Mouse (Mus musculus): Measurements from ENCODE around the gene Ank3. TPM values are rescaled to one million over a fixed set of nuclear protein-coding genes. Genes with fewer than 3 reads are reported as not detected.

The Ank3 gene
- polyA plus RNA-seq, 1 experiment from 2014 or later: 24.7 TPM

DNA sequence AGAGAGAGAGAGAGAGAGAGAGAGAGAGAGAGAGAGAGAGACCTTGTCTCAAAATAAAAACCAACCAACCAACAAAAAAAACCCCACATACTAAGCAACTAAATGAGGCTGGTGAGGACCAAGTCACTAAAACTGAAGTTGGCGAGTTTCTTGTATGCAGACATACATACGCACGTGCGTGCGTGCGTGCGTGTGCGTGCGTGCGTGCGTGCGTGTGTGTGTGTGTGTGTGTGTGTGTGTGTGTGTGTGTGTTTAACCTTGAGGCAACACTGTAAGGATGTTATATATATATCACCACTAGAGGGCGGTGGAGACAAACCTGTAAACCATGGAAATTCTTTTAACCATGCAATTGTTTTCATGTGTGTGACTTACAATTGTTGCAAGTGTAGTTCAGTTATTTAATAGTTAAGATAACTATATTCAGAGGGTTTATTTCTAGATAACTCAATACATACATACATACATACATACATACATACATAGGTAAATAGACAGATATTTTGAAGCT, 31.6 kb upstream of the Ank3 start:
- Histone ChIP-seq H3K4me1 (replicated peaks; ENCODE audit: control insufficient read depth, insufficient read depth, low read length) (no peaks in the 10 kb centered on the region), H3K27ac (ENCODE audit: low read depth) (no peak overlapping the region), H3K27me3 (replicated peaks; ENCODE audit: control insufficient read depth, insufficient read depth, low read length) (no peaks in the 10 kb centered on the region), H3K4me2 (ENCODE audit: low read length) (no peak overlapping the region), H3K4me3 (ENCODE audit: low read depth, low read length) (no peak overlapping the region), H3K36me3 (ENCODE audit: control insufficient read depth, insufficient read depth, low read length) (no peaks in the 10 kb centered on the region), H3K9me3 (ENCODE audit: control insufficient read depth, low read length) (0 out of 2 replicates have a peak, but pooled peaks cover 2% of the 10 kb centered on the region), H3K9ac (ENCODE audit: low read length) (no peak overlapping the region)
- ATAC-seq (replicated peaks; ENCODE audit: low FRiP score, low TSS enrichment, low read depth): no peak
- no peak for DNase-seq (ENCODE audit: low spot score)
- WGBS: 86% methylated on average over 13 of the region's 13 CpGs

DNA sequence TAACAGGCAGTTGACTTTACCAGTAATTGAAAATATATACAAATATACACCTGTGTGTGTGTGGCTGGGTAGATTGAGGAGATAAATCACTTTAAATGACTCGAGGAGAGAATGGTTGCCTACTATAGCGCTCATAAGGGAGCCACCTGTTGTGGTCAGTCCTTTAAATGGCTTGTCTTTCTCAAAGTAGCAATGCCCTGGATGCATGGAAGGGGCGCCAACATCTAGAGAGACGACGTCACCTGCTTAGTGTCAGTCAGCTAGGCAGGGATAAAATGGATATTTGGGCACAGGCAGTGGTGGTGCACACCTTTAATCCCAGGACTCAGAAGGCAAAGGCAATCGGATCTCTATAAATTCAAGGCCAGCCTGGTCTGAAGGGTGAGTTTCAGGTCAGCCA, 29.3 kb upstream of the Ank3 start:
- H3K4me1 ChIP-seq (replicated peaks; ENCODE audit: control insufficient read depth, insufficient read depth, low read length): no peaks in the 10 kb centered on the region
- H3K36me3 ChIP-seq (ENCODE audit: control insufficient read depth, insufficient read depth, low read length): no peaks in the 10 kb centered on the region
- H3K27me3 ChIP-seq (replicated peaks; ENCODE audit: control insufficient read depth, insufficient read depth, low read length): no peaks in the 10 kb centered on the region
- ATAC-seq (replicated peaks; ENCODE audit: low FRiP score, low TSS enrichment, low read depth): no peak
- no peak overlapping the region for H3K9ac ChIP-seq (ENCODE audit: low read length)
- WGBS: 81% methylated on average over 6 of the region's 6 CpGs
- no peak overlapping the region for H3K27ac ChIP-seq (ENCODE audit: low read depth)
- DNase-seq (ENCODE audit: low spot score): no peak
- no peak overlapping the region for H3K4me2 ChIP-seq (ENCODE audit: low read length)
- H3K9me3 ChIP-seq (ENCODE audit: control insufficient read depth, low read length): no peaks in the 10 kb centered on the region
- no peak overlapping the region for H3K4me3 ChIP-seq (ENCODE audit: low read depth, low read length)

DNA sequence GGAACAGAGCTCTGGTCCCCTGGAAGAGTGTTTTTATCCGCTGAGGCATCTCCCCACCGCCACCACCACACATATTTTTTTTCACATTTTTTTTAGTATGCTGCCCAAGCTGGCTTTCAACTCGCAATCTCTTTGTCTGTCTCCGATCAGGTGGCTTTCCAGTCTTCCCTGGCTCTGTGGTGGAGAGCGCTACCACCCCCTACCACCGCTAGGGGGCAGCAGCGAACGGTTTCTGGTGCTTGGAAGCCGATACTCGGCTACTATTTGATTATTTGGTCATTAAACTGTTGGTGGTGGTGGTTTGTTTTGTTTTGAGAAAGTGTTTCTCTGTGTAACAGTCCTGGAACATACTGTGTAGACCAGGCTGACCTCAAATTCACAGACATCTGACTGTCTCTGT, 27.1 kb upstream of the Ank3 start:
- no peak overlapping the region for H3K9ac ChIP-seq (ENCODE audit: low read length)
- no peaks in the 10 kb centered on the region for H3K27me3 ChIP-seq (replicated peaks; ENCODE audit: control insufficient read depth, insufficient read depth, low read length)
- H3K9me3 ChIP-seq (ENCODE audit: control insufficient read depth, low read length): no peaks in the 10 kb centered on the region
- ATAC-seq (replicated peaks; ENCODE audit: low FRiP score, low TSS enrichment, low read depth) (no peak), DNase-seq (ENCODE audit: low spot score) (peak; percentile 80)
- H3K4me3 ChIP-seq (ENCODE audit: low read depth, low read length): no peak overlapping the region
- H3K4me2 ChIP-seq (ENCODE audit: low read length): no peak overlapping the region
- H3K27ac ChIP-seq (ENCODE audit: low read depth): no peak overlapping the region
- no peaks in the 10 kb centered on the region for H3K4me1 ChIP-seq (replicated peaks; ENCODE audit: control insufficient read depth, insufficient read depth, low read length)
- H3K36me3 ChIP-seq (ENCODE audit: control insufficient read depth, insufficient read depth, low read length): no peaks in the 10 kb centered on the region
- WGBS: 19% methylated on average over 10 of the region's 10 CpGs

DNA sequence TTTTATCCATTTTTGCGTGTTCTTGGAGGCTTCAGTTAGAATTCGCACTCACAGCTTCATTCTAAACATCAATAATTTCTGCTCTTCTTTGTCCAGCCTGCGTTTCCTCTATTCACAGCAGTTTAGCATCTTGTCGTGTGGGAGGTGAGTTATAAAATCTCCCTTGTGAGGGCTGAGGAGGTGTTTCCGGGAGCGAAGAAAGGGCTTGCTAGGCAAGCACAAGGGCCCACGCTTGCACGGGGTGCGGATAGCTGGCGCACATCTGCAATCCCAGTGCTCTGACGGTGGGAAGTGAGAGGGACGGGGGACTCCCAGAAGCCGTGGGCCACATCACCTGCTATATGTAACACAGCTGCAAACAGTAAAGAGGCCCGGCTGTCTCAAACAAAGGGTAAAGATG, 26.5 kb upstream of the Ank3 start:
- no peak for ATAC-seq (replicated peaks; ENCODE audit: low FRiP score, low TSS enrichment, low read depth)
- no peak overlapping the region for H3K4me3 ChIP-seq (ENCODE audit: low read depth, low read length)
- no peaks in the 10 kb centered on the region for H3K9me3 ChIP-seq (ENCODE audit: control insufficient read depth, low read length)
- no peaks in the 10 kb centered on the region for H3K27me3 ChIP-seq (replicated peaks; ENCODE audit: control insufficient read depth, insufficient read depth, low read length)
- no peak overlapping the region for H3K9ac ChIP-seq (ENCODE audit: low read length)
- H3K36me3 ChIP-seq (ENCODE audit: control insufficient read depth, insufficient read depth, low read length): no peaks in the 10 kb centered on the region
- H3K27ac ChIP-seq (ENCODE audit: low read depth): no peak overlapping the region
- H3K4me1 ChIP-seq (replicated peaks; ENCODE audit: control insufficient read depth, insufficient read depth, low read length): no peaks in the 10 kb centered on the region
- WGBS: 69% methylated on average over 14 of the region's 14 CpGs
- no peak overlapping the region for H3K4me2 ChIP-seq (ENCODE audit: low read length)
- DNase-seq (ENCODE audit: low spot score): no peak

DNA sequence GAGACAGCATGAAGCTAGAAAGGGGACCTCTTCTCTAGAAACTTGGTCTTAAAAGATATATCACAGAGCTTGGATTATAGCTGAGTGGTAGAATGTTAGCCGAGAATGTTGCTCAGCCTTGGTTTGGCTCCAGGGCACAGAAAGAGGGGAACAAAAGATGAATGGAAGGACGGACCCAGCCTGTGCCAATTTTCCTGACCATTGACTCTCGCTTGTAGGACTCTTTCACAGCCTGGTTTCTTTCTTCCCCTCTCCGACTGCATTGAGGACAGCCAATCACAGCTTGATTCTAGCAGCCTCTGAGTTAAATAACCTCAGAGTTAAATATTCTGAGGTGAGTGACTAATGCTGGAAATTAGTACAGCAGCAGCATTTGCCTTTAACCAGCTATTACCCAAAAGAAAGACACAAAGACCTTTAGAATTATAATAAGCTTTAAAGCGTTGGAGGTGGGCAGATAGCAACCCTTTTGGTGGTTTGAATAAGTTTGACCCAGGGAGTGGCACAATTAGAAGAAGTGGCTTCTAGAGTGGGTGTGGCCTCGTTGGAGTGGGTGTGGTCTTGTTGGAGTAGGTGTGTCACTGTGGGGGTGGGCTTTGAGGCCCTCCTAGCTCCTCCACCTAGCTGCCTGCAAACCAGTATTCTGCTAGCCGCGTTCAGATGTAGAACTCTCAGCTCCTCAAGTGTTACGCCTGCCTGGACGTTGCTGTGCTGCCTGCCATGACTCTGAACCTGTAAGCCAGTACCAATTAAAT, 24.6 kb upstream of the Ank3 start:
- WGBS: 67% methylated on average over 10 of the region's 10 CpGs
- no peak overlapping the region for H3K4me2 ChIP-seq (ENCODE audit: low read length)
- H3K9me3 ChIP-seq (ENCODE audit: control insufficient read depth, low read length): no peaks in the 10 kb centered on the region
- H3K36me3 ChIP-seq (ENCODE audit: control insufficient read depth, insufficient read depth, low read length): no peaks in the 10 kb centered on the region
- DNase-seq (ENCODE audit: low spot score): no peak
- no peaks in the 10 kb centered on the region for H3K4me1 ChIP-seq (replicated peaks; ENCODE audit: control insufficient read depth, insufficient read depth, low read length)
- no peak for ATAC-seq (replicated peaks; ENCODE audit: low FRiP score, low TSS enrichment, low read depth)
- H3K27ac ChIP-seq (ENCODE audit: low read depth): no peak overlapping the region
- no peaks in the 10 kb centered on the region for H3K27me3 ChIP-seq (replicated peaks; ENCODE audit: control insufficient read depth, insufficient read depth, low read length)
- H3K9ac ChIP-seq (ENCODE audit: low read length): no peak overlapping the region
- no peak overlapping the region for H3K4me3 ChIP-seq (ENCODE audit: low read depth, low read length)

DNA sequence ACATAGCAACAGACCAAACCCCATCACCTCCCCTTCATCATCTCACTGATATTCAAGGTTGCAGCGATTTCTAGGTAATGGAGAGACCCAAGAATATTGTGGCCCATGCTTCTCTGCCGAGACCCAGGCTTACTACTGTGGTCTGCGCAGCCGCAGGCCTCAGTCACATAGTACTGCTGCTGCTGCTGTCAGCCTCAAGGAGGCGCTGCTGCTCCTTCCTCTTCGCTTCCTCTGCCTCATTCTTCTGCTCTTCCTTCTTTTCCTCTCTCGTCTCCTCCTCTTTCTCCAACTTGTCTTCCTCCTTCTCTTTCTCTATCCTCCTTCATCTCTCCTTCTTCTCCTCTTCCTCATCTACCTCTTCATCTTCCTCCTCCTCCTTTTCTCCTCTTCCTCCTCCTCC, 23.4 kb upstream of the Ank3 start:
- Histone ChIP-seq H3K27me3 (replicated peaks; ENCODE audit: control insufficient read depth, insufficient read depth, low read length) (no peaks in the 10 kb centered on the region), H3K9me3 (ENCODE audit: control insufficient read depth, low read length) (no peaks in the 10 kb centered on the region), H3K36me3 (ENCODE audit: control insufficient read depth, insufficient read depth, low read length) (no peaks in the 10 kb centered on the region), H3K27ac (ENCODE audit: low read depth) (no peak overlapping the region), H3K9ac (ENCODE audit: low read length) (no peak overlapping the region), H3K4me1 (replicated peaks; ENCODE audit: control insufficient read depth, insufficient read depth, low read length) (no peaks in the 10 kb centered on the region), H3K4me3 (ENCODE audit: low read depth, low read length) (no peak overlapping the region), H3K4me2 (ENCODE audit: low read length) (no peak overlapping the region)
- DNase-seq (ENCODE audit: low spot score) (no peak), ATAC-seq (replicated peaks; ENCODE audit: low FRiP score, low TSS enrichment, low read depth) (no peak)
- WGBS: 61% methylated on average over 7 of the region's 7 CpGs

GRCm38 (mm10) chr10:69383186-69383585, 15.4 kb upstream of the Ank3 start:
- Histone ChIP-seq H3K4me2 (ENCODE audit: low read length) (no peak overlapping the region), H3K9ac (ENCODE audit: low read length) (no peak overlapping the region), H3K4me1 (replicated peaks; ENCODE audit: control insufficient read depth, insufficient read depth, low read length) (no peaks in the 10 kb centered on the region), H3K4me3 (ENCODE audit: low read depth, low read length) (no peak overlapping the region), H3K36me3 (ENCODE audit: control insufficient read depth, insufficient read depth, low read length) (no peaks in the 10 kb centered on the region), H3K9me3 (ENCODE audit: control insufficient read depth, low read length) (no peaks in the 10 kb centered on the region), H3K27me3 (replicated peaks; ENCODE audit: control insufficient read depth, insufficient read depth, low read length) (no peaks in the 10 kb centered on the region), H3K27ac (ENCODE audit: low read depth) (no peak overlapping the region)
- 80% methylated on average over 1 of the region's 1 CpGs for WGBS
- ATAC-seq (replicated peaks; ENCODE audit: low FRiP score, low TSS enrichment, low read depth) (no peak), DNase-seq (ENCODE audit: low spot score) (no peak)

- no peak overlapping the region for H3K4me3 ChIP-seq (ENCODE audit: low read depth, low read length)
- no peaks in the 10 kb centered on the region for H3K9me3 ChIP-seq (ENCODE audit: control insufficient read depth, low read length)
- H3K4me1 ChIP-seq (replicated peaks; ENCODE audit: control insufficient read depth, insufficient read depth, low read length): no peaks in the 10 kb centered on the region
- no peak overlapping the region for H3K4me2 ChIP-seq (ENCODE audit: low read length)
- no peaks in the 10 kb centered on the region for H3K36me3 ChIP-seq (ENCODE audit: control insufficient read depth, insufficient read depth, low read length)
- H3K27ac ChIP-seq (ENCODE audit: low read depth): no peak overlapping the region
- 78% methylated on average over 11 of the region's 11 CpGs for WGBS
- H3K9ac ChIP-seq (ENCODE audit: low read length): no peak overlapping the region
- H3K27me3 ChIP-seq (replicated peaks; ENCODE audit: control insufficient read depth, insufficient read depth, low read length): no peaks in the 10 kb centered on the region
- no peak for DNase-seq (ENCODE audit: low spot score)
- no peak for ATAC-seq (replicated peaks; ENCODE audit: low FRiP score, low TSS enrichment, low read depth)
These were observed 13.9 kb upstream of the Ank3 start for GRCm38 (mm10) chr10:69384640-69385039.

- Histone ChIP-seq H3K4me1 (replicated peaks; ENCODE audit: control insufficient read depth, insufficient read depth, low read length) (no peaks in the 10 kb centered on the region), H3K27ac (ENCODE audit: low read depth) (no peak overlapping the region), H3K27me3 (replicated peaks; ENCODE audit: control insufficient read depth, insufficient read depth, low read length) (no peaks in the 10 kb centered on the region), H3K4me2 (ENCODE audit: low read length) (no peak overlapping the region), H3K9ac (ENCODE audit: low read length) (no peak overlapping the region), H3K36me3 (ENCODE audit: control insufficient read depth, insufficient read depth, low read length) (no peaks in the 10 kb centered on the region), H3K9me3 (ENCODE audit: control insufficient read depth, low read length) (no peaks in the 10 kb centered on the region), H3K4me3 (ENCODE audit: low read depth, low read length) (no peak overlapping the region)
- ATAC-seq (replicated peaks; ENCODE audit: low FRiP score, low TSS enrichment, low read depth) (no peak), DNase-seq (ENCODE audit: low spot score) (no peak)
- WGBS: 84% methylated on average over 8 of the region's 8 CpGs
These were observed 13.4 kb upstream of the Ank3 start for GRCm38 (mm10) chr10:69385136-69385535.

Data from intestine, embryonic 14.5 days (tissue).